Mouse (Mus musculus) layer of hippocampus, adult 9-11 months (tissue): Measurements from ENCODE around the gene Pmm1.
"Not testable (repeated sequence)": the region's sequence is repeated elsewhere in the genome, so short reads cannot be mapped to it uniquely, and the experiment has no call there.

Source experiments
- DNase-seq: peaks from one replicate; pipeline ENCODE4 v3.0.0; 2022

Gene Pmm1

GRCm38 (mm10) chr15:81925760-81926445, 34.8 kb downstream of the Pmm1 start, which contains the start of gene Polr3h:
Gene Polr3h, minus strand, starts transcription at chr15:81926240.
- DNase-seq, result peak; percentile 97

GRCm38 (mm10) chr15:81924933-81925332, 35.8 kb downstream of the Pmm1 start:
- DNase-seq, result no peak

GRCm38 (mm10) chr15:81921255-81921654, 39.5 kb downstream of the Pmm1 start:
- no peak for DNase-seq

- DNase-seq, result peak; percentile 67
These were observed 40.0 kb downstream of the Pmm1 start for GRCm38 (mm10) chr15:81920546-81921217.

GRCm38 (mm10) chr15:81919062-81919461, 41.7 kb downstream of the Pmm1 start:
- DNase-seq, result no peak

- DNase-seq, result no peak
These were observed 42.9 kb downstream of the Pmm1 start for GRCm38 (mm10) chr15:81917621-81918463.

- no peak for DNase-seq
These were observed 43.5 kb downstream of the Pmm1 start for GRCm38 (mm10) chr15:81917201-81917600.

GRCm38 (mm10) chr15:81915663-81916062, 45.1 kb downstream of the Pmm1 start:
- DNase-seq, result no peak

GRCm38 (mm10) chr15:81914668-81915067, 46.1 kb downstream of the Pmm1 start:
- DNase-seq, result no peak

- DNase-seq, result no peak
These were observed 48.2 kb downstream of the Pmm1 start for GRCm38 (mm10) chr15:81912498-81912897.

GRCm38 (mm10) chr15:81908767-81909166, 52.0 kb downstream of the Pmm1 start:
- DNase-seq, result not testable (repeated sequence)

- no peak for DNase-seq
These were observed 52.8 kb downstream of the Pmm1 start for GRCm38 (mm10) chr15:81907953-81908352.

GRCm38 (mm10) chr15:81904939-81905338, 55.8 kb downstream of the Pmm1 start:
- peak; percentile 71 for DNase-seq
